Mouse (Mus musculus): ENCODE data around the gene Cenpx.
"Not testable (repeated sequence)": the region's sequence is repeated elsewhere in the genome, so short reads cannot be mapped to it uniquely, and the experiment has no call there.

Gene Cenpx

GRCm38 (mm10) chr11:120713580-120714518 is at the start of gene Cenpx, which contains the start of gene Lrrc45:
Gene Cenpx (minus strand): TSS chr11:120713738.
Gene Lrrc45 (plus strand): TSS chr11:120713925.
- DNase-seq (ENCODE audit: low read depth in 1 of 2, low spot score in 2 of 2) = peak; percentile 92

- not testable (repeated sequence) for DNase-seq (ENCODE audit: low read depth in 1 of 2, low spot score in 2 of 2)
Observed at GRCm38 (mm10) chr11:120762672-120763041, 49.1 kb upstream of the Cenpx start, which contains the start of gene Hmga1b. Gene Hmga1b (plus strand): TSS chr11:120762794.

- no peak for DNase-seq (ENCODE audit: low read depth in 1 of 2, low spot score in 2 of 2)
Observed at GRCm38 (mm10) chr11:120761811-120762671, 48.5 kb upstream of the Cenpx start.

GRCm38 (mm10) chr11:120760236-120760635 is 46.7 kb upstream of the Cenpx start:
- no peak for DNase-seq (ENCODE audit: low read depth in 1 of 2, low spot score in 2 of 2)

GRCm38 (mm10) chr11:120751606-120752005 is 38.1 kb upstream of the Cenpx start:
- no peak for DNase-seq (ENCODE audit: low read depth in 1 of 2, low spot score in 2 of 2)

- DNase-seq (ENCODE audit: low read depth in 1 of 2, low spot score in 2 of 2) = peak in 1 of 2 experiments; percentile 46
Observed at GRCm38 (mm10) chr11:120749430-120749829, 35.9 kb upstream of the Cenpx start.

- DNase-seq (ENCODE audit: low read depth in 1 of 2, low spot score in 2 of 2) = no peak
Observed at GRCm38 (mm10) chr11:120747974-120748373, 34.4 kb upstream of the Cenpx start.

- DNase-seq (ENCODE audit: low read depth in 1 of 2, low spot score in 2 of 2) = no peak
Observed at GRCm38 (mm10) chr11:120744121-120744701, 30.7 kb upstream of the Cenpx start.

- DNase-seq (ENCODE audit: low read depth in 1 of 2, low spot score in 2 of 2) = no peak
Observed at GRCm38 (mm10) chr11:120740981-120741380, 27.4 kb upstream of the Cenpx start.

- no peak for DNase-seq (ENCODE audit: low read depth in 1 of 2, low spot score in 2 of 2)
Observed at GRCm38 (mm10) chr11:120736424-120736823, 22.9 kb upstream of the Cenpx start.

GRCm38 (mm10) chr11:120733521-120733920 is 20.0 kb upstream of the Cenpx start:
- no peak for DNase-seq (ENCODE audit: low read depth in 1 of 2, low spot score in 2 of 2)

GRCm38 (mm10) chr11:120731858-120732680 is 18.5 kb upstream of the Cenpx start, which contains the start of gene Cbr2:
Gene Cbr2 (minus strand): TSS chr11:120732114.
- DNase-seq (ENCODE audit: low read depth in 1 of 2, low spot score in 2 of 2) = no peak

GRCm38 (mm10) chr11:120731395-120731794 is 17.9 kb upstream of the Cenpx start:
- no peak for DNase-seq (ENCODE audit: low read depth in 1 of 2, low spot score in 2 of 2)

- no peak for DNase-seq (ENCODE audit: low read depth in 1 of 2, low spot score in 2 of 2)
Observed at GRCm38 (mm10) chr11:120730331-120730870, 16.9 kb upstream of the Cenpx start.

- peak in 1 of 2 experiments; percentile 51 for DNase-seq (ENCODE audit: low read depth in 1 of 2, low spot score in 2 of 2)
Observed at GRCm38 (mm10) chr11:120729432-120730050, 16.0 kb upstream of the Cenpx start.

GRCm38 (mm10) chr11:120728530-120729240 is 15.1 kb upstream of the Cenpx start:
- DNase-seq (ENCODE audit: low read depth in 1 of 2, low spot score in 2 of 2) = no peak

GRCm38 (mm10) chr11:120727564-120727963 is 14.0 kb upstream of the Cenpx start:
- DNase-seq (ENCODE audit: low read depth in 1 of 2, low spot score in 2 of 2) = no peak

- peak; percentile 55 to 73 for DNase-seq (ENCODE audit: low read depth in 1 of 2, low spot score in 2 of 2)
Observed at GRCm38 (mm10) chr11:120727169-120727527, 13.6 kb upstream of the Cenpx start, which contains the start of gene Dcxr. Gene Dcxr (minus strand): TSS chr11:120727281.

Measured in monocyte, adult 2 months (primary cell).